Mouse (Mus musculus) stomach, embryonic 16.5 days (tissue): ENCODE data around the gene Scn8a. TPM values are rescaled to one million over a fixed set of nuclear protein-coding genes. Genes with fewer than 3 reads are reported as not detected.

Experiments
- ATAC-seq: fragments of 200-750 bp; cut with Nextera tagmentation; 2 replicates; pipeline ENCODE4 v1.8.0; 2017; ENCODE audit warnings: moderate number of reproducible peaks, moderate TSS enrichment; ENCODE audit not compliant: insufficient read depth, low FRiP score
- H3K27ac ChIP-seq: fragments of 300-500 bp; sonication (generic); 2 replicates; pipeline ENCODE4 v1.5.1; 2014; ENCODE audit warnings: low read length
- H3K27me3 ChIP-seq: fragments of 300-500 bp; sonication (generic); 2 replicates; pipeline ENCODE4 v1.6.1; 2014; ENCODE audit warnings: low read length, control low read depth, mixed read lengths; ENCODE audit not compliant: control insufficient read depth, insufficient read depth
- H3K36me3 ChIP-seq: fragments of 300-500 bp; sonication (generic); 2 replicates; pipeline ENCODE4 v1.6.1; 2014; ENCODE audit warnings: low read length; ENCODE audit not compliant: control insufficient read depth, insufficient read depth
- H3K4me1 ChIP-seq: fragments of 300-500 bp; sonication (generic); 2 replicates; pipeline ENCODE4 v1.6.1; 2014; ENCODE audit warnings: low read length, control low read depth, mixed read lengths; ENCODE audit not compliant: control insufficient read depth, insufficient read depth
- H3K4me2 ChIP-seq: fragments of 300-500 bp; sonication (generic); 2 replicates; pipeline ENCODE4 v1.6.1; 2014; ENCODE audit warnings: low read depth, low read length, mixed read lengths
- H3K4me3 ChIP-seq: fragments of 300-500 bp; sonication (generic); replicated peaks from 2 replicates; pipeline ENCODE4 v1.5.1; 2014; ENCODE audit warnings: mild to moderate bottlenecking, low read length
- H3K9ac ChIP-seq: fragments of 300-500 bp; sonication (generic); 2 replicates; pipeline ENCODE4 v1.6.1; 2014; ENCODE audit warnings: low read length
- H3K9me3 ChIP-seq: fragments of 300-500 bp; sonication (generic); replicated peaks from 2 replicates; pipeline ENCODE4 v1.6.1; 2016; ENCODE audit warnings: low read length, control low read depth; ENCODE audit not compliant: control insufficient read depth
- WGBS: fragments of 180-500 bp; shearing (Covaris S2); extraction: QIAGEN DNeasy Blood & Tissue Kit; methylation state at CpG from one replicate; pipeline ENCODE4 v1.1.7; 2014; 5-methylcytosine and 5-hydroxymethylcytosine counted together
- polyA plus RNA-seq: library from polyadenylated mRNA; unstranded; fragments of >200 nt; fragmentation: Nextera tagmentation; extraction: Ambion mirVana; gene quantifications from 2 replicates; pipeline ENCODE4 v1.2.1, GENCODE M21; 2015

Scn8a gene
- polyA plus RNA-seq, 1 experiment from 2014 or later = 0.97 TPM

DNA sequence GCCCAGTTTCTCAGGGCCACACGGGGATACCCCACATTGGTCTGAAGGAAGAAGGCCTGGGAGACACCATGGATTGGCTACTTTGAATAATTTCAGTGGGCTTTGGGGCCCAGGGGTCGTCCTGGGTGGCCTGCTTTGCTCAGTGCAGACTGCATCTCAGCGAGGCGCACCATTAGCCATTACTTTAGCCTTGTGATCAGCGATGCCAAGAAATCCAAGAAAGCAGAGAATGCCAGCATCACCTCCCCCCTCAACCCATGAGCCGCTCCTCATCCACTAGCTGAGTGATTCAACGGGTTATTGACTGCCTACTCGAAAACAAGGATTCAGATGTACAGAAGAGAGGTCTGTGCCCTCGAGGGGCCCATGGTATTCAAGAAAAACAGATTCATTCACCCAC is 34.2 kb downstream of the Scn8a start:
- no peak overlapping the region for H3K4me2 ChIP-seq
- no peak for ATAC-seq

DNA sequence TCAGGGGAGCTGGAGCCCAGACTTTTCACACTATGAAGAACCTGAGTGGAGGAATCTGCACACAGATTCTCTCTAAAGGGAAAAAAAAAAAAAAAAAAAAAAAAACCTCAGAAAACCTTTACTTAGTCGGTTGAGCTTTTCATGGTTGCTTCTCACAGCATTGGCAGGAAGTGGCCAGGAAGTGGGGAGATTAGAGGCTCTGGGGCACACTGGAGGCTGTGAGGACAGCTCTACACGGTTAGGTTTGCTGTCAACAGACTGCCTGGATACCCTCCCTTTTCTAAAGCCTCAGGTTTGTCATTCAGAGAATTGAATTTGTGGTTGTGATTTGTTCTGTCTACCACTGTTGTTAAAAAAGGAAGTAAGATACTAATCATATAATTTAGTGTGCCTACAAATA is 35.3 kb downstream of the Scn8a start:
- Histone ChIP-seq H3K4me1 (no peaks in the 10 kb centered on the region), H3K4me3 (no peak overlapping the region), H3K27me3 (no peaks in the 10 kb centered on the region), H3K9ac (no peak overlapping the region), H3K27ac (no peak overlapping the region), H3K9me3 (no peaks in the 10 kb centered on the region), H3K36me3 (no peaks in the 10 kb centered on the region), H3K4me2 (no peak overlapping the region)
- WGBS = 13% methylated on average over 2 of the region's 2 CpGs
- no peak for ATAC-seq

More for the DNA sequence above, 34.2 kb downstream of the Scn8a start:
- WGBS = 78% methylated on average over 9 of the region's 9 CpGs
- no peaks in the 10 kb centered on the region for H3K9me3 ChIP-seq
- no peaks in the 10 kb centered on the region for H3K4me1 ChIP-seq
- H3K9ac ChIP-seq = no peak overlapping the region
- no peak overlapping the region for H3K27ac ChIP-seq
- no peaks in the 10 kb centered on the region for H3K27me3 ChIP-seq
- H3K4me3 ChIP-seq = no peak overlapping the region
- no peaks in the 10 kb centered on the region for H3K36me3 ChIP-seq

DNA sequence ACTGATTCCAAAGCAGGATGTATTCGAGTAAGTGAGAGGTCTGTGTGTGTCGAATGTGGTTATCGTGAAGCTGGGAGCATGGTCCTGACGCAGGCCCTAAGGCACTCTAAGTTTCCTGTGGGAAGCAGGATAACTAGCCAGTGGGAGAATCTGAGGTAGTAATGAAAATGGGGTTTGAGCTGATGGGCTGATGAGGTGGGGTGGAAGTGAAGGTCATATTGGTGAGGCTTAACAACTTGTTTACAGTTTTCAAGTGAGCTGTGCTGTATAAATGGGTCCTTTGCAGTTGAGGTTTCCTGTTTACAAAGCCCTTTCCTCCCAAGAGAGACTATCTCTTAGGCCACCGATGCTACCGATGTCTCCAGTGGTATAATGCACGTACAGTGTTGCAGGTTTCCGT is 36.1 kb downstream of the Scn8a start:
- Histone ChIP-seq H3K27ac (no peak overlapping the region), H3K27me3 (no peaks in the 10 kb centered on the region), H3K9ac (no peak overlapping the region), H3K36me3 (no peaks in the 10 kb centered on the region), H3K4me1 (no peaks in the 10 kb centered on the region), H3K9me3 (no peaks in the 10 kb centered on the region), H3K4me2 (no peak overlapping the region), H3K4me3 (no peak overlapping the region)
- ATAC-seq = no peak
- WGBS = 74% methylated on average over 8 of the region's 8 CpGs

GRCm38 (mm10) chr15:100908817-100909216 is 39.2 kb downstream of the Scn8a start:
- Histone ChIP-seq H3K36me3 (no peaks in the 10 kb centered on the region), H3K9me3 (no peaks in the 10 kb centered on the region), H3K9ac (no peak overlapping the region), H3K4me1 (no peaks in the 10 kb centered on the region), H3K27me3 (no peaks in the 10 kb centered on the region), H3K4me2 (no peak overlapping the region), H3K27ac (no peak overlapping the region), H3K4me3 (no peak overlapping the region)
- 55% methylated on average over 3 of the region's 3 CpGs for WGBS
- no peak for ATAC-seq

GRCm38 (mm10) chr15:100909734-100910163 is 40.1 kb downstream of the Scn8a start:
- no peaks in the 10 kb centered on the region for H3K4me1 ChIP-seq
- no peaks in the 10 kb centered on the region for H3K36me3 ChIP-seq
- H3K4me2 ChIP-seq = no peak overlapping the region
- H3K4me3 ChIP-seq = no peak overlapping the region
- H3K27ac ChIP-seq = no peak overlapping the region
- no peak for ATAC-seq
- H3K9me3 ChIP-seq = no peaks in the 10 kb centered on the region
- H3K9ac ChIP-seq = no peak overlapping the region
- 51% methylated on average over 3 of the region's 3 CpGs for WGBS
- H3K27me3 ChIP-seq = no peaks in the 10 kb centered on the region

DNA sequence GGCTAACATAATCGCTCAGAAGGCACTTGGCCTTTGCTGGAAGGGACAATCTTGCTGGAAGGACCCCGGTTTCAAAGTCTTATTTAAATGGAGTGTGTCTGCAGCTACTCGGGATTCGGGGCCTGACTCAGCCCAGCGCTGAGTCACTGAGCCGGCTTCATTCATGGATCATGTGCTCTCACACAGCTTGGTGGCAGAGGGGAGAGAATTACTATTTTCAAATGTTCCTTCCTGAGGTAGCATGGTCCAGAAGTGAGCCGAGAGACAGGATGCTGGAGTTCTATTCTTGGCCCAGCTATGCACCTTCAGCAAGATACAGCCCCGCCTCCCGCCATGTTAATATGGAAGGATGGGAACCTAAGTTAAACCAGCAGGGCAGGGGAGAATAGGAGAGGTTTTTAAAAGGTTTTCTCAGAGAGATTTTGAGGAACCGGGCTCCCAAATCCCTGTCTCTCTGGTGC is 40.8 kb downstream of the Scn8a start:
- Histone ChIP-seq H3K9ac (no peak overlapping the region), H3K36me3 (no peaks in the 10 kb centered on the region), H3K27me3 (no peaks in the 10 kb centered on the region), H3K9me3 (no peaks in the 10 kb centered on the region), H3K4me3 (no peak overlapping the region), H3K4me1 (peaks cover 3% of the 10 kb centered on the region; the same call in 1 of the 2 replicates), H3K27ac (no peak overlapping the region), H3K4me2 (no peak overlapping the region)
- ATAC-seq = no peak
- WGBS = 73% methylated on average over 10 of the region's 10 CpGs

- Histone ChIP-seq H3K9ac (no peak overlapping the region), H3K36me3 (no peaks in the 10 kb centered on the region), H3K27me3 (no peaks in the 10 kb centered on the region), H3K27ac (no peak overlapping the region), H3K4me3 (no peak overlapping the region), H3K4me1 (peaks cover 3% of the 10 kb centered on the region; the same call in 1 of the 2 replicates), H3K9me3 (no peaks in the 10 kb centered on the region), H3K4me2 (no peak overlapping the region)
- WGBS = 76% methylated on average over 3 of the region's 3 CpGs
- no peak for ATAC-seq
Observed at GRCm38 (mm10) chr15:100912676-100913266, 43.1 kb downstream of the Scn8a start.

DNA sequence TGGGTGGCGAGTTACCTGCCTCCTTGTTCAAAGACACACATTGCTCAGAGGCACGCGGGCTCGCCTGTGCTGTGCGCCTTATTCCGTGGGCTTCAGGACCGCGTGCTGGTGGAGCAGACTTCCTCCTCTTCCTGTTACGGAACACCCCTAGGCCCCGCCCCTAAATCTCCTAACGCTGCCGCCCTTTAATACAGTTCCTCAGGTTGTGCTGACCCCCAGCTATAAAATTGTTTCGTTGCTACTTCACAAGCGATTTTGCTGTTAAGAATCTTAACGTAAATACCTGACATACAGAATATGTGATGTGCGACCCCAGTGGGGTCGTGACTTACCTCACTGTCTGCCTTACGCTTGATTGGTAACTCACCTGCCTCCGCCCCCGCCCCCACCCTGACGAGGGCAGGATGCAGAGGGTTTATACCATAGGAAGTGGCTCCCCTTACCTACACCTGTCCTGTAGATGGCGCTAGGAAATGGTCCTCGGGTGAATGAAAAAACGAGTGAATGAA is 45.1 kb downstream of the Scn8a start:
- peak overlapping the region; percentile 62 for H3K4me2 ChIP-seq
- H3K9ac ChIP-seq = peak overlapping the region; percentile 51; the same call in 1 of the 2 replicates
- no peak overlapping the region for H3K27ac ChIP-seq
- no peaks in the 10 kb centered on the region for H3K27me3 ChIP-seq
- H3K36me3 ChIP-seq = no peaks in the 10 kb centered on the region
- H3K4me1 ChIP-seq = peaks cover 3% of the 10 kb centered on the region; the same call in 1 of the 2 replicates
- peak overlapping the region; percentile 33 for H3K4me3 ChIP-seq
- 2% methylated on average over 24 of the region's 24 CpGs for WGBS
- ATAC-seq = peak; percentile 73
- H3K9me3 ChIP-seq = no peaks in the 10 kb centered on the region

DNA sequence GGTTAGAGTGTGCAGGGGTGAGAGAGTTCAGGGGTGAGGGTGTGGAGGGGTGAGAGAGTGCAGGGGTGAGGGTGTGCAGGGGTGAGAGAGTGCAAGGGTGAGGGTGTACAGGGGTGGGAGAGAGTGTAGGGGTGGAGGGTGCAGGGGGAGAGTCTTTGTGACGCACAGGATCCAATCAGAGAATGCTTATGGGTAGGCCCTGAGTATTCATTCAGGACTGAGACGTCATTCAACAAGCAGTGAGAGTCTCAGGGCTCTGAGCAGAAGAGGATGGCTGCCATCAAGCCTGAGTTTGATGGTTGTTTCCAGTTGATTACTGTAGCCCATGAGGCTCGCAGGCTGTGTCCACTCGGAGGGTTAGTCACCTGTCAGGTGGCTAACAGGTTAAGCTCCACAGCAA is 48.4 kb downstream of the Scn8a start:
- Histone ChIP-seq H3K27ac (no peak overlapping the region), H3K27me3 (no peaks in the 10 kb centered on the region), H3K4me3 (no peak overlapping the region), H3K4me2 (no peak overlapping the region), H3K4me1 (peaks cover 3% of the 10 kb centered on the region; the same call in 1 of the 2 replicates), H3K9me3 (no peaks in the 10 kb centered on the region), H3K36me3 (no peaks in the 10 kb centered on the region), H3K9ac (no peak overlapping the region)
- no peak for ATAC-seq
- 28% methylated on average over 4 of the region's 4 CpGs for WGBS
